12 mouse cellular contexts compared by ENCODE assay signal in the genomic region with DNA sequence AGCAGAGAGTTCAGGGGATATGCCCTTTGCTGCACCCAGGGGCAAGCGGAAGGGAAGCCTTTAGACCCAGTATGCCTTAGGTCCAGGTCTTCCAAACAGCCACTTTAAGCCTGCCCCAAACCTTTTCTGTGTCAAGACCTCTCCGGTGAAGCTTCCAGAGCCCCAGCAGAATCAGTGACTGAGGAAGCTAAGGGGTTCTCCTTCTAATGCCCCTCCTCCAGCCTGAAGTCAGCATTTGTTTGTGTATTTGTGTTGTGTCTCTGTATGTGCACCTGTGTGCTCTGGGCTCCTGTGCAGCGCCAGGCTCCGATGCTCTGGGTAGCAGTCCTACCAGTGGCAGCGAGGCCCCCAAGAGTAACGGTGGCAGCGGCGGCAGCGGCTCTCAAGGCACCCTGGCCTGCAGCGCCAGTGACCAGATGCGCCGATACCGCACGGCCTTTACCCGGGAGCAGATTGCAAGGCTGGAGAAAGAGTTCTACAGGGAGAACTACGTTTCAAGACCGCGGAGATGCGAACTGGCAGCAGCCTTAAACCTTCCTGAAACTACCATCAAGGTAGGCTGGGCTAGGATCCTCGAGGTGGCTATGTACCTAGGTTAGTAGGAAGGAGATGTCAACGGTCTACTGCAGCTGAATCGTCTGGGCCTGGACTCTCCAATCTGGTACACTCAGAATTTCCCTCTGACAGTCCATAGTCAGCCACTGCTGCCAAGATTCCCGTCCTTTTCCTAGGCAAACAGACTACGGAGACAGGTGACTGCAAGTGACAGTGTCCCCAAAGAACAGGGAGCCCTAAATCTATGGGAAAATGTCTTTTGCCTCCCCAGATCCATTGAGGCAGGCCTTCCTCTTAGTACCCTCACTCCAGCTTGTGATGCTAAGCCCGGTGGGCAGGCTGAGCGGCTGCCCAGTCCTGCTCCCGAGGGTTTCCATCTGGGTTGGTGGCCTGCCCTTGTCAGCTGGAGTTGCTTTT. TPM values are rescaled to one million over a fixed set of nuclear protein-coding genes. Genes with fewer than 3 reads are reported as not detected.
DNase-seq lines count a peak whose midpoint lies in the region; ATAC-seq and TF ChIP-seq lines count a peak whose summit lies in the region.
"Had no signal": no experiment of that assay in that cellular context is flagged by ENCODE, and none has a peak within 500 bp of the region (broad histone marks: within the 10 kb centered on the region; RNA-seq: fewer than 3 reads in every experiment).

No protein-coding gene starts in this region.

- intact Hi-C loops in heart, postnatal 25 days (cut with DNase I): loop anchor here (10.0 kb wide), 1 partner anchor 51 kb away; a partner anchor contains a TSS

- H3K4me3 ChIP-seq in heart, embryonic 12.5 days: peak overlapping the region; percentile 38
- peak overlapping the region; percentile 46 for H3K4me3 ChIP-seq in limb, embryonic 13.5 days
- peak overlapping the region; percentile 28; the same call in 1 of the 2 replicates for H3K4me3 ChIP-seq in stomach, postnatal 0 days (ENCODE audit: low read depth, low read length)
- H3K4me3 ChIP-seq: layer of hippocampus, adult 2 months had no signal

- no peaks in the 10 kb centered on the region for H3K36me3 ChIP-seq in heart, embryonic 12.5 days
- no peaks in the 10 kb centered on the region for H3K36me3 ChIP-seq in limb, embryonic 13.5 days
- H3K36me3 ChIP-seq in stomach, postnatal 0 days (ENCODE audit: control insufficient read depth, insufficient read depth, low read length): no peaks in the 10 kb centered on the region

- DNase-seq in heart, postnatal 25 days (ENCODE audit: low spot score): no peak
- peak; percentile 8 for DNase-seq in right cerebral cortex, postnatal 25 days
- no peak for DNase-seq in right cerebral cortex, adult 2 months (ENCODE audit: low spot score in 2 of 2)
- peak; percentile 13 for DNase-seq in stomach, postnatal 0 days (ENCODE audit: low spot score)
- no peak for DNase-seq in thymus, postnatal 4 days
- no peak for DNase-seq in frontal cortex, postnatal 25 days (ENCODE audit: low spot score in 2 of 2)
- DNase-seq: cerebellum, postnatal 36 days had no signal

- WGBS in heart, embryonic 12.5 days: 11% methylated on average over 27 of the region's 27 CpGs
- 10% methylated on average over 27 of the region's 27 CpGs for WGBS in limb, embryonic 13.5 days
- WGBS in stomach, postnatal 0 days: 14% methylated on average over 27 of the region's 27 CpGs

- H3K9ac ChIP-seq in heart, embryonic 12.5 days: no peak overlapping the region
- peak overlapping the region; percentile 66; the same call in 1 of the 2 replicates for H3K9ac ChIP-seq in limb, embryonic 13.5 days
- no peak overlapping the region for H3K9ac ChIP-seq in stomach, postnatal 0 days (ENCODE audit: low read length)

- peaks cover 94% of the 10 kb centered on the region for H3K27me3 ChIP-seq in heart, embryonic 12.5 days (replicated peaks)
- peaks cover 95% of the 10 kb centered on the region for H3K27me3 ChIP-seq in limb, embryonic 13.5 days
- peaks cover 47% of the 10 kb centered on the region for H3K27me3 ChIP-seq in stomach, postnatal 0 days (ENCODE audit: control insufficient read depth, insufficient read depth, low read length)

- no peak overlapping the region for H3K27ac ChIP-seq in heart, embryonic 12.5 days (ENCODE audit: poor library complexity, severe bottlenecking)
- no peak overlapping the region for H3K27ac ChIP-seq in limb, embryonic 13.5 days
- H3K27ac ChIP-seq in stomach, postnatal 0 days (replicated peaks): no peak overlapping the region
- H3K27ac ChIP-seq: layer of hippocampus, adult 2 months had no signal

- no peak for ATAC-seq in heart, embryonic 12.5 days (ENCODE audit: insufficient number of reproducible peaks, low FRiP score)
- no peak for ATAC-seq in limb, embryonic 13.5 days (ENCODE audit: low FRiP score, low read depth)
- ATAC-seq in stomach, postnatal 0 days (ENCODE audit: low FRiP score, low TSS enrichment): no peak

- H3K9me3 ChIP-seq in heart, embryonic 12.5 days (replicated peaks): no peaks in the 10 kb centered on the region
- no peaks in the 10 kb centered on the region for H3K9me3 ChIP-seq in limb, embryonic 13.5 days
- no peaks in the 10 kb centered on the region for H3K9me3 ChIP-seq in stomach, postnatal 0 days (ENCODE audit: control insufficient read depth, low read length)

- H3K4me1 ChIP-seq in heart, embryonic 12.5 days (replicated peaks): peaks cover 21% of the 10 kb centered on the region
- peaks cover 50% of the 10 kb centered on the region for H3K4me1 ChIP-seq in limb, embryonic 13.5 days
- peaks cover 3% of the 10 kb centered on the region; the same call in 1 of the 2 replicates for H3K4me1 ChIP-seq in stomach, postnatal 0 days (replicated peaks; ENCODE audit: control insufficient read depth, insufficient read depth)

- peak overlapping the region; percentile 76; the same call in 1 of the 2 replicates for H3K4me2 ChIP-seq in heart, embryonic 12.5 days
- H3K4me2 ChIP-seq in limb, embryonic 13.5 days (replicated peaks): peak overlapping the region; percentile 86
- peak overlapping the region; percentile 50 for H3K4me2 ChIP-seq in stomach, postnatal 0 days (replicated peaks; ENCODE audit: low read depth)

- no peak for TF ChIP-seq CTCF in stomach, postnatal 0 days (IDR thresholded peaks at IDR 0.05; ENCODE audit: low read depth)

- no peak for TF ChIP-seq EP300 in stomach, postnatal 0 days (optimal IDR thresholded peaks at IDR 0.05)

RNA-seq across cellular contexts. Expression of a gene that starts 2.4 kb away (rescaled TPM):
- not detected in 2 replicates for polyA plus RNA-seq in heart, embryonic 12.5 days (2016; fragmentation: Nextera tagmentation; extraction: Ambion mirVana)
- total RNA-seq in heart, postnatal 25 days (2021): not detected
- polyA plus RNA-seq in limb, embryonic 13.5 days (2015; fragmentation: Nextera tagmentation; extraction: Ambion mirVana): 0.89 and 1.4 TPM in 2 replicates
- polyA plus RNA-seq in stomach, postnatal 0 days (2015; fragmentation: Nextera tagmentation; extraction: Ambion mirVana): not detected in 2 replicates
- total RNA-seq: adrenal gland, adult 18-20 months; gastrocnemius, adult 8-10 months; layer of hippocampus, adult 2 months had no signal

RNA-seq across cellular contexts. Expression of a gene that starts 55.0 kb away (rescaled TPM):
- 0.10 TPM in 1 of 2 replicates, not detected in the other for polyA plus RNA-seq in heart, embryonic 12.5 days (2016; fragmentation: Nextera tagmentation; extraction: Ambion mirVana)
- total RNA-seq in heart, postnatal 25 days (2021): not detected
- 24.5 and 27.7 TPM in 2 replicates for polyA plus RNA-seq in limb, embryonic 13.5 days (2015; fragmentation: Nextera tagmentation; extraction: Ambion mirVana)
- not detected in 2 replicates for polyA plus RNA-seq in stomach, postnatal 0 days (2015; fragmentation: Nextera tagmentation; extraction: Ambion mirVana)
- total RNA-seq: adrenal gland, adult 18-20 months; layer of hippocampus, adult 2 months had no signal

Comparison
In these comparisons a context has a peak if more than half of its experiments do, and no peak if none do; other contexts are left out.
1. DNase-seq: peak in right cerebral cortex, postnatal 25 days (single experiment) and stomach, postnatal 0 days (single experiment); none in heart, postnatal 25 days (single experiment), right cerebral cortex, adult 2 months (0 of 2), thymus, postnatal 4 days (single experiment) and frontal cortex, postnatal 25 days (0 of 2).
2. RNA of a gene that starts 55.0 kb away (polyA plus RNA-seq): 24.5 to 27.7 TPM in limb, embryonic 13.5 days; 0.10 TPM in heart, embryonic 12.5 days and not detected in stomach, postnatal 0 days; every median in the first group is over 10 times any median in the second.
3. Peak in every context shown above with its lines, with median percentiles within 50 percentile points of each other: H3K4me2 ChIP-seq and H3K4me3 ChIP-seq.